Mouse (Mus musculus) heart, embryonic 11.5 days (tissue): ENCODE data around the gene Vps52. TPM values are rescaled to one million over a fixed set of nuclear protein-coding genes. Genes with fewer than 3 reads are reported as not detected.
"Not testable (repeated sequence)": the region's sequence is repeated elsewhere in the genome, so short reads cannot be mapped to it uniquely, and the experiment has no call there.

Source experiments
- ATAC-seq: fragments of 200-750 bp; cut with Nextera tagmentation; replicated peaks from 2 replicates; pipeline ENCODE4 v1.8.0; 2017; ENCODE audit warnings: moderate library complexity; ENCODE audit not compliant: insufficient number of reproducible peaks, low FRiP score, low TSS enrichment
- H3K27ac ChIP-seq: fragments of 300-500 bp; sonication (generic); 2 replicates; pipeline ENCODE4 v1.5.1; 2014; ENCODE audit warnings: mild to moderate bottlenecking, low read depth, low read length
- H3K27me3 ChIP-seq: fragments of 300-500 bp; sonication (generic); 2 replicates; pipeline ENCODE4 v1.6.1; 2014; ENCODE audit warnings: mild to moderate bottlenecking, low read length, mixed read lengths; ENCODE audit not compliant: control insufficient read depth, insufficient read depth
- H3K36me3 ChIP-seq: fragments of 300-500 bp; sonication (generic); 2 replicates; pipeline ENCODE4 v1.6.1; 2014; ENCODE audit warnings: mild to moderate bottlenecking, low read length, moderate library complexity, mixed read lengths; ENCODE audit not compliant: control insufficient read depth, insufficient read depth
- H3K4me1 ChIP-seq: fragments of 300-500 bp; sonication (generic); 2 replicates; pipeline ENCODE4 v1.6.1; 2014; ENCODE audit warnings: low read length; ENCODE audit not compliant: control insufficient read depth, insufficient read depth
- H3K4me2 ChIP-seq: fragments of 300-500 bp; sonication (generic); 2 replicates; pipeline ENCODE4 v1.6.1; 2014; ENCODE audit warnings: mild to moderate bottlenecking, moderate library complexity
- H3K4me3 ChIP-seq: fragments of 300-500 bp; sonication (generic); 2 replicates; pipeline ENCODE4 v1.5.1; 2014; ENCODE audit warnings: low read depth, low read length
- H3K9ac ChIP-seq: fragments of 300-500 bp; sonication (generic); 2 replicates; pipeline ENCODE4 v1.6.1; 2014; ENCODE audit warnings: mild to moderate bottlenecking, low read depth, low read length, moderate library complexity
- H3K9me3 ChIP-seq: fragments of 300-500 bp; sonication (generic); replicated peaks from 2 replicates; pipeline ENCODE4 v1.6.1; 2016; ENCODE audit warnings: low read length; ENCODE audit not compliant: control insufficient read depth
- WGBS: fragments of 180-500 bp; shearing (Covaris S2); extraction: QIAGEN DNeasy Blood & Tissue Kit; methylation state at CpG from one replicate; pipeline ENCODE4 v1.1.7; 2014; ENCODE audit not compliant: insufficient replicate concordance; 5-methylcytosine and 5-hydroxymethylcytosine counted together
- polyA plus RNA-seq: library from polyadenylated mRNA; unstranded; fragments of >200 nt; fragmentation: Nextera tagmentation; extraction: Ambion mirVana; gene quantifications from 2 replicates; pipeline ENCODE4 v1.2.1, GENCODE M21; 2014

Vps52 gene
- polyA plus RNA-seq, 1 experiment from 2014 or later, result 29.5 TPM

GRCm38 (mm10) chr17:33978631-33979031, 23.0 kb downstream of the Vps52 start:
- Histone ChIP-seq H3K4me2 (peak overlapping the region; percentile 71), H3K36me3 (no peaks in the 10 kb centered on the region), H3K9me3 (no peaks in the 10 kb centered on the region), H3K4me3 (peak overlapping the region; percentile 38), H3K27ac (no peak overlapping the region), H3K4me1 (peaks cover 12% of the 10 kb centered on the region), H3K27me3 (peaks cover 42% of the 10 kb centered on the region), H3K9ac (peak overlapping the region; percentile 39)
- 0% methylated on average over 17 of the region's 17 CpGs for WGBS
- peak; percentile 77 for ATAC-seq

GRCm38 (mm10) chr17:33979512-33980050, 24.0 kb downstream of the Vps52 start:
- H3K4me3 ChIP-seq, result no peak overlapping the region
- ATAC-seq, result no peak
- H3K27me3 ChIP-seq, result peaks cover 42% of the 10 kb centered on the region
- H3K27ac ChIP-seq, result no peak overlapping the region
- 62% methylated on average over 6 of the region's 6 CpGs for WGBS
- no peak overlapping the region for H3K9ac ChIP-seq
- peaks cover 12% of the 10 kb centered on the region for H3K4me1 ChIP-seq
- H3K4me2 ChIP-seq, result no peak overlapping the region
- no peaks in the 10 kb centered on the region for H3K9me3 ChIP-seq
- H3K36me3 ChIP-seq, result no peaks in the 10 kb centered on the region

GRCm38 (mm10) chr17:33980181-33981035, 24.8 kb downstream of the Vps52 start:
- 74% methylated on average over 19 of the region's 19 CpGs for WGBS
- peaks cover 12% of the 10 kb centered on the region for H3K4me1 ChIP-seq
- no peak overlapping the region for H3K9ac ChIP-seq
- no peak overlapping the region for H3K4me3 ChIP-seq
- peaks cover 42% of the 10 kb centered on the region for H3K27me3 ChIP-seq
- no peaks in the 10 kb centered on the region for H3K36me3 ChIP-seq
- peak overlapping the region; percentile 29 for H3K4me2 ChIP-seq
- H3K27ac ChIP-seq, result 0 out of 2 replicates have a peak overlapping the region, but pooled peaks have one; percentile 22
- H3K9me3 ChIP-seq, result no peaks in the 10 kb centered on the region
- ATAC-seq, result no peak

GRCm38 (mm10) chr17:33981192-33981909, 25.7 kb downstream of the Vps52 start:
- H3K27ac ChIP-seq, result peak overlapping the region; percentile 25; the same call in 1 of the 2 replicates
- peak overlapping the region; percentile 65 for H3K4me2 ChIP-seq
- peaks cover 37% of the 10 kb centered on the region for H3K27me3 ChIP-seq
- H3K9me3 ChIP-seq, H3K36me3 ChIP-seq: not testable (repeated sequence)
- peak overlapping the region; percentile 16; the same call in 1 of the 2 replicates for H3K9ac ChIP-seq
- peak overlapping the region; percentile 40 for H3K4me3 ChIP-seq
- peak; percentile 87 for ATAC-seq
- under 1% methylated on average over 27 of the region's 27 CpGs for WGBS
- H3K4me1 ChIP-seq, result peaks cover 12% of the 10 kb centered on the region

- not testable (repeated sequence) for H3K36me3 ChIP-seq, H3K9ac ChIP-seq, H3K4me2 ChIP-seq, H3K4me3 ChIP-seq, H3K9me3 ChIP-seq, ATAC-seq, H3K27ac ChIP-seq
- WGBS, result 8% methylated on average over 8 of the region's 8 CpGs
- Histone ChIP-seq H3K4me1 (peaks cover 12% of the 10 kb centered on the region), H3K27me3 (peaks cover 30% of the 10 kb centered on the region)
These were observed 26.5 kb downstream of the Vps52 start for GRCm38 (mm10) chr17:33982136-33982535.

GRCm38 (mm10) chr17:33991788-33992664, 36.4 kb downstream of the Vps52 start:
- no peak for ATAC-seq
- Histone ChIP-seq H3K27me3 (peaks cover 10% of the 10 kb centered on the region; the same call in 1 of the 2 replicates), H3K9me3 (no peaks in the 10 kb centered on the region), H3K27ac (no peak overlapping the region), H3K9ac (no peak overlapping the region), H3K4me2 (no peak overlapping the region), H3K4me3 (no peak overlapping the region), H3K4me1 (no peaks in the 10 kb centered on the region), H3K36me3 (no peaks in the 10 kb centered on the region)
- 31% methylated on average over 10 of the region's 10 CpGs for WGBS

GRCm38 (mm10) chr17:33994959-33995358, 39.3 kb downstream of the Vps52 start:
- Histone ChIP-seq H3K4me3 (no peak overlapping the region), H3K27ac (no peak overlapping the region), H3K9ac (no peak overlapping the region), H3K36me3 (no peaks in the 10 kb centered on the region), H3K27me3 (peaks cover 17% of the 10 kb centered on the region), H3K4me2 (no peak overlapping the region), H3K9me3 (no peaks in the 10 kb centered on the region), H3K4me1 (no peaks in the 10 kb centered on the region; the same call in 1 of the 2 replicates)
- ATAC-seq, result no peak
- 82% methylated on average over 8 of the region's 8 CpGs for WGBS

GRCm38 (mm10) chr17:33995651-33996050, 40.0 kb downstream of the Vps52 start:
- H3K36me3 ChIP-seq, result no peaks in the 10 kb centered on the region
- H3K9me3 ChIP-seq, result no peaks in the 10 kb centered on the region
- no peak overlapping the region for H3K9ac ChIP-seq
- H3K4me2 ChIP-seq, result no peak overlapping the region
- no peak overlapping the region for H3K27ac ChIP-seq
- WGBS, result 36% methylated on average over 3 of the region's 3 CpGs
- ATAC-seq, result no peak
- H3K4me1 ChIP-seq, result no peaks in the 10 kb centered on the region; the same call in 1 of the 2 replicates
- H3K4me3 ChIP-seq, result no peak overlapping the region
- H3K27me3 ChIP-seq, result peaks cover 24% of the 10 kb centered on the region
